Mouse (Mus musculus) G1E (cell line): ENCODE measurements at regions not wholly inside any gene's neighbourhood (a gene's known extent, or its start where the extent isn't known, plus 50 kb on each side); places are given as distances from the start of the nearest gene placed in this dataset.

Source experiments
- CTCF ChIP-seq: IDR thresholded peaks from 2 replicates; pipeline ENCODE4 v1.5.1; 2012; ENCODE audit warnings: low read depth, low read length, inconsistent platforms, mixed read lengths
- GATA2 ChIP-seq: IDR thresholded peaks from 2 replicates; pipeline ENCODE4 v1.6.1; 2012; ENCODE audit warnings: low read depth, low read length, inconsistent platforms, borderline replicate concordance
- POLR2AphosphoS5 ChIP-seq: IDR thresholded peaks from 2 replicates; pipeline ENCODE4 v1.6.1; 2012; ENCODE audit warnings: low read depth, low read length, inconsistent platforms; ENCODE audit not compliant: insufficient replicate concordance
- TAL1 ChIP-seq: conservative IDR thresholded peaks from 2 replicates; pipeline ENCODE4 v1.6.1; 2012; ENCODE audit warnings: low read depth, low read length, inconsistent platforms, mixed read lengths

- TF ChIP-seq CTCF: no peak
- TF ChIP-seq POLR2AphosphoS5: no peak
- no peak for TF ChIP-seq GATA2
- TF ChIP-seq TAL1: no peak
Observed at GRCm38 (mm10) chr12:8082688-8083661, 105.5 kb downstream of the Apob start.
